Mouse (Mus musculus): ENCODE results near the gene Sirt4. TPM values are rescaled to one million over a fixed set of nuclear protein-coding genes. Genes with fewer than 3 reads are reported as not detected.
"Not testable (repeated sequence)": the region's sequence is repeated elsewhere in the genome, so short reads cannot be mapped to it uniquely, and the experiment has no call there.

The Sirt4 gene
- polyA plus RNA-seq, 1 experiment: 9.2 TPM

DNA sequence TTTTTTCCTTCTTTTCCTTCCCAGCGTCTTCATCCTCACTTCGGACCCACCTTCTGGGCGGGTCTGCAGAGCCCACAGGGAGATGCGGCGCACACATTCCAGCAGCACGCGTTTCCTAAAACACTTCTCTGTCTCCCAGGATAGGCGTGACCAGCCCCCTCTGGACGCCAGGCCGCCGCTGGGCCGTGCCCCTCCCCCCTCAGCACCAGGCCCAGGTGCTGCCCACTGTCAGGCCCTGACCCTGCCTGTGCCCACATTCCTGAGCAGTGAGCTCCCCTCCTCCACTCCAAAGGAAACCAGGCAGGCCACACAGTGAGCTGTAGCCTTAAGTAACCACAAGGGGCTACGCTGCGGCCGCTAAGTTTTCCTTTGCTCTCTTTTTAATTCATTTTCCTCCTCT lies 39.4 kb upstream of the Sirt4 start:
- no peak overlapping the region for H3K4me3 ChIP-seq (ENCODE audit: insufficient read depth, poor library complexity, severe bottlenecking)

DNA sequence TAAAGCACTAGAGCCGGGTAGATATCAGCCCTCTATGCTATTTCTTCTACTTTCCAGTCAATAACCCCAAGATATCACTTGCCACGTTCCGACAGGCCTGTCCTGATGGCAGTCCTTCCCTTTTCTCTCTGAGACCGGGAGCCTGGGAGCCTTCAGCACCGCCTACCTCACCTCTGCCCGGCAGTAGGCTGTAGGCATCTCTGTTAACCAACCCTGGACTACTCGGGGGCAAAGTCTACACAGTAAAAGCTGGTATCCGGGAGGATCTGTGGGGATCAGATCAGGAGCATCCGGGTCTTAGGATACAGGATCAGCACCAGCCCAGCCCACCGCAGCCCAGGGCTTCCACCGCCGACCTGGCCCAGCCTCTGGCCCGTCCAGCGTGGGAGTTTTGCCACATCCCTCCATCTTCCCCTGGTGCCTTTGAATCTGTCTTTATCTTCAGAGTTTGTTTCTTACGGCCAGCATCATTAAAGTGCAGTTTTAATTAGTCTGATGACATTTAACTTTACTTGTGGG lies 38.5 kb upstream of the Sirt4 start:
- Histone ChIP-seq H3K36me3 (ENCODE audit: control insufficient read depth, insufficient read depth) (peaks cover 8% of the 10 kb centered on the region), H3K79me3 (ENCODE audit: low read depth) (peaks cover 66% of the 10 kb centered on the region), H3K4me3 (ENCODE audit: insufficient read depth, poor library complexity, severe bottlenecking) (no peak overlapping the region), H3ac (ENCODE audit: control insufficient read depth, insufficient read length, low read depth) (no peak overlapping the region), H3K79me2 (ENCODE audit: control insufficient read depth, insufficient read depth) (peaks cover 98% of the 10 kb centered on the region), H3K27me3 (ENCODE audit: control insufficient read depth, insufficient read depth, insufficient read length) (no peaks in the 10 kb centered on the region)
- TF ChIP-seq MYOG (IDR thresholded peaks at IDR 0.05; ENCODE audit: control insufficient read depth, extremely low read depth, insufficient read length): no peak
- no peak for TF ChIP-seq MAX (IDR thresholded peaks at IDR 0.05)
- TF ChIP-seq FOSL1 (IDR thresholded peaks at IDR 0.05; ENCODE audit: insufficient read depth, low read length, poor library complexity, severe bottlenecking): no peak
- no peak for TF ChIP-seq USF1 (IDR thresholded peaks at IDR 0.05; ENCODE audit: low read depth)
- no peak for TF ChIP-seq CEBPB (IDR thresholded peaks at IDR 0.05; ENCODE audit: low read depth)
- no peak for TF ChIP-seq MYOD1 (IDR thresholded peaks at IDR 0.05; ENCODE audit: control insufficient read depth, insufficient read length, low read depth)
- TF ChIP-seq CTCF (IDR thresholded peaks at IDR 0.05; ENCODE audit: control insufficient read depth, insufficient read depth, insufficient read length): no peak

More for the DNA sequence above, 39.4 kb upstream of the Sirt4 start:
- no peaks in the 10 kb centered on the region for H3K27me3 ChIP-seq (ENCODE audit: control insufficient read depth, insufficient read depth, insufficient read length)
- peaks cover 8% of the 10 kb centered on the region for H3K36me3 ChIP-seq (ENCODE audit: control insufficient read depth, insufficient read depth)
- H3ac ChIP-seq (ENCODE audit: control insufficient read depth, insufficient read length, low read depth): no peak overlapping the region
- peaks cover 98% of the 10 kb centered on the region for H3K79me2 ChIP-seq (ENCODE audit: control insufficient read depth, insufficient read depth)
- TF ChIP-seq CEBPB (IDR thresholded peaks at IDR 0.05; ENCODE audit: low read depth): no peak
- no peak for TF ChIP-seq MYOG (IDR thresholded peaks at IDR 0.05; ENCODE audit: control insufficient read depth, extremely low read depth, insufficient read length)
- TF ChIP-seq USF1 (IDR thresholded peaks at IDR 0.05; ENCODE audit: low read depth): no peak
- TF ChIP-seq MAX (IDR thresholded peaks at IDR 0.05): no peak
- no peak for TF ChIP-seq CTCF (IDR thresholded peaks at IDR 0.05; ENCODE audit: control insufficient read depth, insufficient read depth, insufficient read length)
- no peak for TF ChIP-seq FOSL1 (IDR thresholded peaks at IDR 0.05; ENCODE audit: insufficient read depth, low read length, poor library complexity, severe bottlenecking)
- peak; percentile 32 for TF ChIP-seq MYOD1 (IDR thresholded peaks at IDR 0.05; ENCODE audit: control insufficient read depth, insufficient read length, low read depth)
- H3K79me3 ChIP-seq (ENCODE audit: low read depth): peaks cover 65% of the 10 kb centered on the region

- H3K79me2 ChIP-seq (ENCODE audit: control insufficient read depth, insufficient read depth): peaks cover 98% of the 10 kb centered on the region
- no peak for TF ChIP-seq CTCF (IDR thresholded peaks at IDR 0.05; ENCODE audit: control insufficient read depth, insufficient read depth, insufficient read length)
- TF ChIP-seq USF1 (IDR thresholded peaks at IDR 0.05; ENCODE audit: low read depth): no peak
- TF ChIP-seq FOSL1 (IDR thresholded peaks at IDR 0.05; ENCODE audit: insufficient read depth, low read length, poor library complexity, severe bottlenecking): no peak
- TF ChIP-seq MAX (IDR thresholded peaks at IDR 0.05): no peak
- TF ChIP-seq CEBPB (IDR thresholded peaks at IDR 0.05; ENCODE audit: low read depth): no peak
- TF ChIP-seq MYOD1 (IDR thresholded peaks at IDR 0.05; ENCODE audit: control insufficient read depth, insufficient read length, low read depth): no peak
- TF ChIP-seq MYOG (IDR thresholded peaks at IDR 0.05; ENCODE audit: control insufficient read depth, extremely low read depth, insufficient read length): no peak
- no peak overlapping the region for H3ac ChIP-seq (ENCODE audit: control insufficient read depth, insufficient read length, low read depth)
- H3K79me3 ChIP-seq (ENCODE audit: low read depth): peaks cover 67% of the 10 kb centered on the region
- peaks cover 12% of the 10 kb centered on the region for H3K36me3 ChIP-seq (ENCODE audit: control insufficient read depth, insufficient read depth)
- no peaks in the 10 kb centered on the region for H3K27me3 ChIP-seq (ENCODE audit: control insufficient read depth, insufficient read depth, insufficient read length)
- no peak overlapping the region for H3K4me3 ChIP-seq (ENCODE audit: insufficient read depth, poor library complexity, severe bottlenecking)
Measured at GRCm38 (mm10) chr5:115522531-115522930, 38.0 kb upstream of the Sirt4 start.

DNA sequence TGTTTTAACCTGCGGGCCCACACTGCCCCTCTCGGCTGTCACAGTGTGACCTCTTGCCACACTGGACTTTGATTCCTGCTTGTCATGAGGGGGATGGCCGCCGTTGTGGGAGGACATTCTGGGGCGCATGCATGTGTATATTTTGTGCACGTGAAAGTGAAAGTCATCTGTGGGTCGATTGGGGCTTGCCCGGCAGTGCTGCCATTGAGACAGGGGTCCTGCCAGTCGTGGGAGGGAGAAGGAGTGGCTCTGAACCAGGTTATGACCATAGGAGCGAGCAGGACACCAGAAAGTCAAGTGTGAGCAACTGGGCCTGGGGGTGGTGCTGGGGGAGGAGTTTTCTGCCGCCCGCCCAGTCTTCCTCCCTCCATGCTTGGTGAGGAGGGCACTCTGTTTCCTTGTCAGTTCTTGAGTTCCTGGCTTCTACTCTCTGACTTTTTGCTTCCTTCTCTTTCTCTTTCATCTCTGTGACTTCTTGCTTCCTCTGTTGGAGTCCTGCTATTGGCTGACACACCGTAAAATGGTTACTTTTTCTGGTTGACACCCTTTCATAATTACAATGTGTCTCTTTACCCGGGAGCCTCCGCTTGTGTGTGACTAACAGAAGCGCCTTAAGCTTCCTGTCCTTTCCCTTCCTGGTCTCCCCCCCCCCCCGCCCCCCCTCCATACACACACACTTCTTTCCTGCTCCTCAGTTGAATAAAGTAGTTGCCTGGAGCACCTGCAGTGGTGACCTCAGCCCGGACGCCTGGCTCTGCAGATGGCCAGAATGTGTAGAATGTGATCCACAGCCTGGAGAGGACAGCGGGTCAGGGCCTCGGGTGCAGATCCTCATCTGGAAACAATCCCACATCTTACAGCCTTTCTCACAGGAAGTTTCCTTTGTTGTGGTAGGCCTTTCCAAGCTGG lies 37.3 kb upstream of the Sirt4 start:
- H3K79me3 ChIP-seq (ENCODE audit: low read depth): peaks cover 68% of the 10 kb centered on the region
- TF ChIP-seq MYOG (IDR thresholded peaks at IDR 0.05; ENCODE audit: control insufficient read depth, extremely low read depth, insufficient read length): no peak
- no peak for TF ChIP-seq USF1 (IDR thresholded peaks at IDR 0.05; ENCODE audit: low read depth)
- TF ChIP-seq CTCF (IDR thresholded peaks at IDR 0.05; ENCODE audit: control insufficient read depth, insufficient read depth, insufficient read length): no peak
- no peak for TF ChIP-seq MAX (IDR thresholded peaks at IDR 0.05)
- no peak for TF ChIP-seq FOSL1 (IDR thresholded peaks at IDR 0.05; ENCODE audit: insufficient read depth, low read length, poor library complexity, severe bottlenecking)
- TF ChIP-seq MYOD1 (IDR thresholded peaks at IDR 0.05; ENCODE audit: control insufficient read depth, insufficient read length, low read depth): no peak
- no peak for TF ChIP-seq CEBPB (IDR thresholded peaks at IDR 0.05; ENCODE audit: low read depth)
- H3K27me3 ChIP-seq (ENCODE audit: control insufficient read depth, insufficient read depth, insufficient read length): no peaks in the 10 kb centered on the region
- H3K79me2 ChIP-seq (ENCODE audit: control insufficient read depth, insufficient read depth): peaks cover 98% of the 10 kb centered on the region
- peaks cover 11% of the 10 kb centered on the region for H3K36me3 ChIP-seq (ENCODE audit: control insufficient read depth, insufficient read depth)
- H3K4me3 ChIP-seq (ENCODE audit: insufficient read depth, poor library complexity, severe bottlenecking): no peak overlapping the region
- H3ac ChIP-seq (ENCODE audit: control insufficient read depth, insufficient read length, low read depth): no peak overlapping the region

GRCm38 (mm10) chr5:115520325-115520869 lies 35.9 kb upstream of the Sirt4 start:
- Histone ChIP-seq H3K36me3 (ENCODE audit: control insufficient read depth, insufficient read depth) (peaks cover 7% of the 10 kb centered on the region), H3K79me3 (ENCODE audit: low read depth) (peaks cover 71% of the 10 kb centered on the region), H3ac (ENCODE audit: control insufficient read depth, insufficient read length, low read depth) (no peak overlapping the region), H3K79me2 (ENCODE audit: control insufficient read depth, insufficient read depth) (peaks cover 98% of the 10 kb centered on the region), H3K4me3 (ENCODE audit: insufficient read depth, poor library complexity, severe bottlenecking) (no peak overlapping the region), H3K27me3 (ENCODE audit: control insufficient read depth, insufficient read depth, insufficient read length) (no peaks in the 10 kb centered on the region)
- no peak for TF ChIP-seq USF1 (IDR thresholded peaks at IDR 0.05; ENCODE audit: low read depth)
- TF ChIP-seq FOSL1 (IDR thresholded peaks at IDR 0.05; ENCODE audit: insufficient read depth, low read length, poor library complexity, severe bottlenecking): no peak
- no peak for TF ChIP-seq CEBPB (IDR thresholded peaks at IDR 0.05; ENCODE audit: low read depth)
- no peak for TF ChIP-seq MAX (IDR thresholded peaks at IDR 0.05)
- TF ChIP-seq MYOD1 (IDR thresholded peaks at IDR 0.05; ENCODE audit: control insufficient read depth, insufficient read length, low read depth): no peak
- TF ChIP-seq MYOG (IDR thresholded peaks at IDR 0.05; ENCODE audit: control insufficient read depth, extremely low read depth, insufficient read length): no peak

DNA sequence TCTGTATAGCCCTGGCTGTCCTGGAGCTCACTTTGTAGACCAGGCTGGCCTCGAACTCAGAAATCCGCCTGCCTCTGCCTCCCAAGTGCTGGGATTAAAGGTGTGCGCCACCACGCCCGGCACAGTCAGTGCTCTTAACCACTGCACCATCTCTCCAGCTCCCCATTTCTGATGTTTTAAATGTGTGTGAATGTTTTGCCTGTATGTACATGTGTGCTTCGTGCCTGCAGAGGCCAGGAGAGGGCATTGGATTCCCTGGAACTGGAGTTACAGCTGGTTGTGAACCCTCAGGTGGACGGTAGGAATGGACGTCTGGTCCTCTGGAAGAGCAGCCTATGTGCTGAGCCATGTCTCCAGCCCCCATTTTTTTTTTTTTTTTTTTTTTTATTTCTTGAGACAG lies 33.7 kb upstream of the Sirt4 start:
- H3K4me3 ChIP-seq (ENCODE audit: insufficient read depth, poor library complexity, severe bottlenecking); H3ac ChIP-seq (ENCODE audit: control insufficient read depth, insufficient read length, low read depth); H3K27me3 ChIP-seq (ENCODE audit: control insufficient read depth, insufficient read depth, insufficient read length); H3K36me3 ChIP-seq (ENCODE audit: control insufficient read depth, insufficient read depth): not testable (repeated sequence)
- Histone ChIP-seq H3K79me2 (ENCODE audit: control insufficient read depth, insufficient read depth) (peaks cover 98% of the 10 kb centered on the region), H3K79me3 (ENCODE audit: low read depth) (peaks cover 70% of the 10 kb centered on the region)
